Mouse (Mus musculus): Measurements from ENCODE around the gene Tenm4.
"Not testable (repeated sequence)": the region's sequence is repeated elsewhere in the genome, so short reads cannot be mapped to it uniquely, and the experiment has no call there.

The Tenm4 gene

GRCm38 (mm10) chr7:96903088-96903985 lies 732.3 kb downstream of the Tenm4 start:
- DNase-seq (ENCODE audit: low spot score) = no peak

DNA sequence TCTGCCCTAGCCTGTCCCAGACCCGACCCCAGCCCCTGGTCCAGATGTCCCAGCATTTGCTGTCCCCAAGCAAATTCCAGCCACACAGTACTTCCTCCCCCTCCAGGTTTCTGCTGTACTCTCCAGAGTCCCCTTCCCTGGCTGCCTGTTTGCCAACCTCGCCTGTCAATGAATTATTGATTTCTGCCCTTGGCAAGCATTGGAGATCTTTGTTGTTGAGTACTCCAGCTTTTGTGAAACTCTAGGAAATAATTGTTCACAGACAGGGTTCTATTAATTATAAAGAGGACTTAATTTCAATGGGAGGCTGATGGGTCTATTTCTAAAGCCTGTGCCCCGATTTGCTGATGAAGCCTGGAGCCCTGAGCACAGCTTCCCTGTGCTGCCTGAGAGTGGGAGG lies 733.4 kb downstream of the Tenm4 start:
- DNase-seq (ENCODE audit: low spot score) = no peak

- DNase-seq (ENCODE audit: low spot score) = no peak
Observed at GRCm38 (mm10) chr7:96904936-96905335, 733.9 kb downstream of the Tenm4 start.

GRCm38 (mm10) chr7:96905422-96905821 lies 734.4 kb downstream of the Tenm4 start:
- no peak for DNase-seq (ENCODE audit: low spot score)

DNA sequence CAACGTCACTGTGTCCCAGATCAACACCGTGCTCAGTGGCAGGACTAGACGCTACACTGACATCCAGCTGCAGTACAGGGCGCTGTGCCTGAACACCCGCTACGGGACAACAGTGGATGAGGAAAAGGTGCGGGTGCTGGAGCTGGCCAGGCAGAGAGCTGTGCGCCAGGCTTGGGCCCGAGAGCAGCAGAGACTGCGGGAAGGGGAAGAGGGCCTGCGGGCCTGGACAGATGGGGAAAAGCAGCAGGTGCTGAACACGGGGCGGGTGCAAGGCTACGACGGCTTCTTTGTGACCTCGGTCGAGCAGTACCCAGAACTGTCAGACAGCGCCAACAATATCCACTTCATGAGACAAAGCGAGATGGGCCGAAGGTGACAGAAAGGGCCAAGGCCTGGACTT lies 735.2 kb downstream of the Tenm4 start:
- DNase-seq (ENCODE audit: low spot score) = no peak

- no peak for DNase-seq (ENCODE audit: low spot score)
Observed at GRCm38 (mm10) chr7:96907971-96908680, 737.1 kb downstream of the Tenm4 start.

DNA sequence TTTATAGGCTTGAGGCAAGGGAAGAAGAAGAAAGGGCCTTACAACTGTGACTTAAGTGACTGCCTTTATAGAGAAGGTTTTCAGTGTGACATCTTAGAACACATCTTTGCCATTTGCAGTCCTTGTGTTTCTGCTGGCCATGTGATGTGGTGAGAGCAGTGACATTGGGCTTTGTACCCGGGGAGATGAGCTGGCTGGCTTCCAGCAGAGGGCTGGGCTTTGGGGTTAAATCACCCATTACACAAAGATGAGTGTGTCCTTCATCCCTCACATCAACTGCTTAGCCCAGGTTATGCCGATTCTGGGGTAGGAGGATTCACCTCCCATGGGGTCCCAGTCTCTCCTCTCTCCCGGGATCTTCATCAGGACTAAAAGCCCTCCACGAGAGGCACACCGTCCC lies 738.8 kb downstream of the Tenm4 start:
- no peak for DNase-seq (ENCODE audit: low spot score)

DNA sequence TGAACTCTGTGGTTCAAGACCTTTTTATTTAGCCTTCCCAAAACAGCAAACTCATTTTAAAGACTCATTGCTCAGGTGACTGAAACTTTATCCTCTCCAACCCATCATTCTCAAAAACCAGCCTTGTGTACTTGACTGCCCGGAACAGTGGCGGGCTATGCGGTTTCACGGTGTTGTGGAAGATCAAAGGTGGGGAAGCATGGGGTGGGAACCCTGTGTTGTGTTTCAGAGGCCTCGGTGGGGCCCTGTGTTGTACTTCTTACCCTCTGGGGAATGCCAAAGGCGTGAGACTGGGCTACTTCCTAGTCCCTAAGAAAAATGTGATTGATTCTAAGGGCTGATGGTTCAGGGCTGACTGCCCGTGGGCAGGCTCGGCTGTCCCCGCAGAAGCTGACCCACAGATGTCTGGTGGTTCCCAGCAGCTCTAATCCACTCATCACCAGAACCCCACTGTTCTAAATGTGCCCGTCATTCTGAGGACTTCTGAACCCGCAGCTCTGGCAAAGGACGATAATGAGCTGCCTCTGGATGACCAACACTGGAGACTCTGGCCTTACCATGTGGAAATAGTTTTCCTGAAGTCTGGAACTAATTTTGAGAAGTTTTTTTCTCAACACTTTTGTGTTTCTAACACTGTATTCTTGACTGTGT lies 739.4 kb downstream of the Tenm4 start:
- no peak for DNase-seq (ENCODE audit: low spot score)

DNA sequence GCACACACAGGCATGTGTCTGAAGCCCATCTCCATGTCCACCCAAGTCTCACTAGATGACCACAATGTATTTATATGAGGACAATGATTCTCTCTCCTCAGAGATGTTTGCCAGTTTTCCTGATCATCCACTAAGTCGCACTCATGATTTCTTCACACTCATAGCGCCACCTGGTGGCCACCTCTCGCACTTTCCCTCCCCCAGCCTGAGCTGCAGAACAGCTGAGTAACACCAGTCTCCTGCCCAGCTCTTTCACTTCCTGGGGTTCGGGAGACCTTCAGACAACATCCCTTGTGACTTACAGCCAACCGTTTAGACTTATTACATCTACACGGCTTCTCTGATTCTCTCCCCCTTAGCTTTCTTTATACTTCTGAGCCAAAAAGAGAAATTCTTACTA lies 743.0 kb downstream of the Tenm4 start:
- DNase-seq (ENCODE audit: low spot score) = peak; percentile 60

DNA sequence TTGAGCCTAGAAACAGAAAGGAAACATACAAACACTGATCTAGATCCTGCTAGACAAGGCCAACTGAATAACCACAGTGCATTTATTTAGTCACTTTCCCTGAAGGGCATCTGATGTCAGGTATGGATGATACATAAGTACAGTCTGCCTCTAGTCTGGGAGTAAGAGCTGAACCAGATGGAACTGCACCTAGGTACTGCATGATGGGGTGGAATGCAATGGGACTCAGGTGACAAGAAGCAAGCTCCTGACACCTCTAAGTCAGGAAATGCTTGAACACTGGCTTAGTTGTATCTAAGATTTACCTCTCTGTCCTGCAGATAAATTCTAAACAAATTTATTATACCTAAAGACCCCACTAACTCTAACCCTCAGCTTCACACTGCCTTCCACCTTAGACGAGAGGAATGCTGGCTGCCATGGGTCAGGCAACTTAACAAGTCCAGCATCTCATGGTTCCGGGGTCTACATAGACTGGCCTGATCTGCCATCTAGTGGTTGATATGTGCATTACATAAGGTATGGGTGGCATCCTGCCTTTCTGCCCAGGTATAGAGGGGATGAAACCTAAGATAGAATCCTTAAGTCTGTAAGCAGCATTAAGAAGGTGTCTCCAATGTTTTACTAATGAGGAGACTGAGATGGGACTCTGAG lies 744.5 kb downstream of the Tenm4 start:
- DNase-seq (ENCODE audit: low spot score) = no peak

GRCm38 (mm10) chr7:96920447-96921095 lies 749.5 kb downstream of the Tenm4 start:
- DNase-seq (ENCODE audit: low spot score) = no peak

- DNase-seq (ENCODE audit: low spot score) = no peak
Observed at GRCm38 (mm10) chr7:96922927-96923326, 751.9 kb downstream of the Tenm4 start.

GRCm38 (mm10) chr7:96943715-96944377 lies 772.8 kb downstream of the Tenm4 start:
- no peak for DNase-seq (ENCODE audit: low spot score)

- not testable (repeated sequence) for DNase-seq (ENCODE audit: low spot score)
Observed at GRCm38 (mm10) chr7:96946501-96946900, 775.5 kb downstream of the Tenm4 start.

GRCm38 (mm10) chr7:96951281-96952051 lies 780.4 kb downstream of the Tenm4 start, which contains the start of gene Nars2:
Gene Nars2 (plus strand): TSS chr7:96951505.
- peak; percentile 67 for DNase-seq (ENCODE audit: low spot score)

- no peak for DNase-seq (ENCODE audit: low spot score)
Observed at GRCm38 (mm10) chr7:96952094-96952493, 781.0 kb downstream of the Tenm4 start.

DNA sequence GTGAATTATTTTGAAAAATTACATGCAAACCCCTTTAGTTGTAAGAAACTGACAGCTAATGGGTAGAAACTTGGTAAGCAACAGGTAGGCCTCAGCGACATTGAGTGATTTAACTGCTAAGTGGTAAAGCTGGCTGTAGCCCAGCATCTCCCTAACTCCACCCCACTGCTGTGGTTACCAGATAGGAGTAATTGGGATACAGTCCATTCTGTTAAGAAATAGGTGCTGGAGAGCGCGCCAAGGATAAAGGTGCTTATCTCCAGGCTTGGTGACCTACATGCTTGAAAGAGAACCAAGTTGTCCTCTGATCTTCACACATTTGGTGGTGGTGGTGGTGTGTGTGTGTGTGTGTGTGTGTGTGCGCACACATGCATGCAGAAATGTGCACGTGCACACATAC lies 788.1 kb downstream of the Tenm4 start:
- no peak for DNase-seq (ENCODE audit: low spot score)
